Mouse (Mus musculus): Measurements from ENCODE around the gene Strada.
A peak's percentile ranks its signal among the peaks of the same experiment; 100 is the strongest.
"Not testable (repeated sequence)": the region's sequence is repeated elsewhere in the genome, so short reads cannot be mapped to it uniquely, and the experiment has no call there.

The Strada gene

GRCm38 (mm10) chr11:106202123-106202465, at the start of gene Strada:
Gene Strada (minus strand): TSS chr11:106202168.
- DNase-seq: no peak

- DNase-seq: no peak
Measured at GRCm38 (mm10) chr11:106249326-106249725, 47.4 kb upstream of the Strada start.

DNA sequence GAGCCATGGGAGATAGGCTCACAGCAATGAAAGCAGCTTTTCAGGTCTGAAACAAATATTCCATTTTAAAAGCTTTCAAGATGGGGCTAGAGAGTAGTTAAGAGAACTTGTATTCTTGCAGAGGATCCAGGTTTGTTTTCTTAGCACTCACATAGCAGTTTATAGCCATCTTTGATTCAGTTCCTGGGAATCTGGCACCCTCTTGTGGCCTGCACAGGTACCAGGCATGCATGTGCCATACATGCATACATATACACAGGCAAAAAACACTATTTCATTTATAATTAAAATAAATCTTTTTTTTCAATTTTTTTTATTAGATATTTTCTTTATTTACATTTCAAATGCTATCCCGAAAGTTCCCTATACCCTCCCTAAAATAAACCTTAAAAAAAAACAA, 44.9 kb upstream of the Strada start:
- DNase-seq: no peak

- DNase-seq: not testable (repeated sequence)
Measured at GRCm38 (mm10) chr11:106233978-106234377, 32.0 kb upstream of the Strada start.

DNA sequence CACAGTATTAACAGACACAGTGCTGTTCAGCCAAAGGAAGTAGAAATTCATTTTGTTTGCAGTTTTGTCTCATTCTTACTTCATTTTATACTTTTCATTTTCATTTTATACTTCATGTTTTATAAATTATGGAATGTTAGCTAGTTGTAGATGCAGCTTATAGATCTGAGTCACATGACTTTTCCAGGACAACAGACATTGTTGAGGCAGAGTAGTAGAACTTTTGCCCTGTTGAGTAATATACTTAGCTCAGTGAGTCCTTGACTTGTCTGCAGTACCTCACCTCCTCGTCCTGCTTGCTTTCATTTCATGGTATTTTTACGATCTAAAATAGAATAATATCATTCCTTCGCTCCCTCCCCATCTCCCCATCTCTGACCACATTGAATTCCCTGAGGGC, 18.6 kb upstream of the Strada start:
- DNase-seq: no peak

GRCm38 (mm10) chr11:106216730-106217490, 14.9 kb upstream of the Strada start, which contains the start of gene Ddx42:
Gene Ddx42 (plus strand): TSS chr11:106216926.
- DNase-seq: peak; percentile 96

DNA sequence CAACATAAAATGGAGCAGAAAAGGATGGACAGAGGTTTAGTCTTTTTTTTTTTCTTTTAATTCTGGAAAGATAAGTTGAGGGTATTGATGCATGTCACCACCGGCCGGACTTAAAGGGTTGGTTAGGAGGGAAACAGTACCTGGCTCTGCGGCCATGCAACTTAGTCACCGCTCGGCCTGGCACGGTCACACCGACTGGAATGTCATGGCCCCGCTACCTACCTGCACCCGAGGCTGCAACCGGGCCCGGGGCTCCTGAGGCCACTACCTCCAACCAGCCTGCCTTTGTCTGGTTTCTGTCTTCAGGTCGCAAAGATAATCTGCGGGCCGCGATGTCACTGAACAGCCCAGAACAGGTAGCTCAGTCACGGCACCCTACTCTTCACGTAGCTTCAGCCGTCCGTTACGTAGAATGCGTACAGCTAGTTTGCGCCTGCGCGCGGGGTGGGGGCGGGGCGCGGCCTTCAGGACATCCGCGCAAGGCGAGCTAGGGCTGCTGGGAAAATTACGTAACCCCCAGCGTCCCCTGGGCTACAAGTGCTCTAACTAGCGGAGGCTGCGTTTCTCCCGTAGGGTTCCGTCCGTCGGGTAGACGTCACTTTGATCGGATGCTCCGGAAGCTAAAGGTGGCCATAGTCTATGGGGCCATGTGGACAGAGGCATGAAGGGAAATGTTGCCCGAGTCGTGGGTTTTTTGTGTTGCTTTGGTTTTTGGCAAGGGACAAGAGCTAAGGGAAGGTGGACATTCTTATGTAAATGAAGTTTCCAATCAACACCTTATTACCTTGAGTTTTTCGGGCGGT, 14.2 kb upstream of the Strada start, which contains the start of gene Ccdc47:
Ccdc47 (minus strand) TSS at position 418 of the 803 bp plus-strand sequence.
- DNase-seq: peak; percentile 97

- DNase-seq: no peak
Measured at GRCm38 (mm10) chr11:106215450-106215859, 13.5 kb upstream of the Strada start.

DNA sequence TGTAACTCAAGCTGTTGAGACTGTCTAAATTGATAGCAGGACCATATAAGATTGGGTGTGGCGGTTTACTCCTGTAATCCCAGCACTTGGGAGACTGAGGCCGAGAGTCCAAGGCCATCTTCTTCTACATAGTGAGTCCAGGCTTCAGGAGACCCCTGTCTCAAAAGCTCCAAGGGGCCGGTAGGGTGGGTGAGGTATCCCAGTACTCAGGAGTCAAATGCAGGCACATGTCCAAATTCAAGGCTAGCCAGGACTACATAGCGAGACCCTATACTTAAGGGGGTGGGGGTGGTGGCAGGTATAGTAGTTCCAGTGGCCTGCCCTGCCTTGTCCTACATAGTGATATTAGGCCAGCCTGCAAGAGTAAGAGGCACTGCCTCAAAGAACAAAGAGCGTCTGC, 12.9 kb upstream of the Strada start:
- DNase-seq: no peak

- no peak for DNase-seq
Measured at GRCm38 (mm10) chr11:106212771-106213170, 10.8 kb upstream of the Strada start.

DNA sequence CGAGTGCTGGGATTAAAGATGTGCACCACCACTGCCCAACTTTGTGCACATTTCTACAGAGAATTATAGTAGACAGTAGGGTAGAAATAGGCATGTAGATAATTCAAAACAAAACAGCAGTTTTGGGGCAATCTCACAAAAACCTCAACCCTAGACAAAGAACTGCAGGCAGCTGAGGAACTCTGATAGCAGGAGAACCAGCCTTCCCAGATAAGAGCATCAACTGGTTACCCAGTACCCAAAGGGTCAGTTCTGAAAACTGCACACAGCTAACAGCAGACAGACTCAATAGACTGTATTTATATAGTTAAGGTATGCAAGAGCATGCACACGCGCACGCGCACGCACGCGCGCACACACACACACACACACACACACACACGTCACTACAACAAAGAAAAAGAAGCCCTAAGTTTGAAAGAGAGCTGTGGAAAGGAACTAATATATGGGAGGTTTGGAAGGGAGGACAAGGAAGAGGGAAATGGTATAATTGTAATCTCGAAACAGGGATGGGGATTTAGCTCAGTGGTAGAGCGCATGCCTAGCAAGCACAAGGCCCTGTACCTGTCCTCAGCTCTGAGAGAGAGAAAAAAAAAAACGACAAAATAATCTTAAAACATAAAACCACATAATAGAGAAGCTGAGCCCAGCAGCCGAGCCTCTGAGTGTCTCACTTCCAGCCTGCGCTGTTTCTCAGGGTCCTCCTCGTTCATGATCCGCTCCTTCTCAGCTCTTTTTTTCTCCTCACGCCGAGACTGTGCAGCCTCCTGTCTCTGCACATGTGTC, 438 bp downstream of the Strada start:
- DNase-seq: no peak

DNA sequence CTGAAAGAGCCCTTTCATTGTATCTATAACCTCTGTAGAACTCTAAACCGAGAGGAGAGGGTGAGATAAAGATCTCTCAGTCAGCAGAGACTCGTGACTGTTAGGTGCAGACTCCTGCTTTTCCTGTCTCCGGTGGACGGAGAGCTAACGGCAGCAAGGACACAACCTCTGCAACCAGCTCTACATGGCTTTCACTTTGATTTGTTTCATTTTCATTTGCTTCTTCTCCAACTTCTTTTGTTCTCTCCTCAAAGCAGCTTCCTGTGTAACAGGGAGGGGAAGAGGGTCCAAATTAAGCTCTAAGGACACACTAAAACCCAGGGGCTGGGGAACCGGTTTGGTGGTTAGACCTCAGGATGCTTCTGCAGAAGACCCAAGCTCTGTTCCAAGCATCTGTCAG, 1.2 kb downstream of the Strada start:
- no peak for DNase-seq

DNA sequence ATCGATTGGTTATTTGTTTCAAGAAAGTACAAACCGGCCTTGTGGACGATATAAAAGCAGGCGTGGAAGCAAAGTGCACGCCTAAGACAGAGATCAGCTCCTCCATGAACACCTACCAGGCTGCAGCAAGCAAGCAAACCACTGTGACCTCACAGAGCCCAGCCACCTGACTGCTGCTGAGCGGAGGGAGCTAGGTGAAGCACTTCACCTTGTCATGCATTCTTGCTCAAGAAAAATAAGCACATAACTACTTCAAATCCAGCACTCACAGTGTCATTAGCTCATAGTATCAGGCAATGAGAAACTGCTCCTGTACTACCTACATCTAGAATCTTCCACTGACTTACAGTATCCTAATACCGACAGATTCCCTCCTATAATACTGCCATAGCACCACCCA, 2.0 kb downstream of the Strada start:
- DNase-seq: not testable (repeated sequence)

- no peak for DNase-seq
Measured at GRCm38 (mm10) chr11:106198277-106198676, 3.7 kb downstream of the Strada start.

- DNase-seq: no peak
Measured at GRCm38 (mm10) chr11:106195341-106195740, 6.6 kb downstream of the Strada start.

DNA sequence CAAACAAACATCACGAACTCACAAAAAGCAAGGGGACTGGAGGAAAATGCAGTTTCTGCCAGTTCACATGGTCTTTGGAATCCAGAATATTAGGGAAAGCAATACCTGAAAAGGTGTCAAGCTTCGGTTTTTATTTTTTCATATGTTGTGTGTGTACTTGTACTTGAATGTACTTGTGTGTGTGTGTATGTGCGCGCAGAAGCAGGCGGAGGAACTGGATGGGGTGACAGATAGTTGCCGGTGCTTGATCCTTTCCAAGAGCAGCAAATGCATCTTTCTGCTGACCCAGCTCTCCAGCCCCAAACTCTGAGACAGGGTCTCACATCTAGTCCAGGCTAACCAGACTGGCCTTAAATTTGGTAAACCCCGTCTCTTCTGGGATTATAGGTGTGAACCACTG, 7.1 kb downstream of the Strada start:
- DNase-seq: no peak

DNA sequence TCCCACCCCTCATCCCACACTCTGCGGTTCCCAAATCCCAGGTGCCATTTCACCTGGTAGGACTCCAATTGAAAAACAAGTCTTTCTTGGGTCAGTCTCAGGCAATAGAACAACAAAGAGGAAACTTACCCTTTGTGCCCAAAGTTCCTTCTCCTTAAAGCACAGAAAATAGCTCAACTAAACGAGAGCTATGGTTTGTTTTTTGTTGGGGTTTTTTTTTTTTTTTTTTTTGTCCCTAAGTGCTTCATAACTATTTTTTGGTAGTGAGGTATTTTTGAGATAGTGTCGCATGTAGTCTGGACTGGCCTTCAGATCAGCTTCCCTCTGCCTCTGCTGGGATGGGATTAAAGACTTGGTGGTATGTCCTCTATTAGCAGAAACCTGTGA, 7.8 kb downstream of the Strada start:
- no peak for DNase-seq

GRCm38 (mm10) chr11:106193371-106194154, 8.4 kb downstream of the Strada start:
- peak; percentile 98 for DNase-seq

DNA sequence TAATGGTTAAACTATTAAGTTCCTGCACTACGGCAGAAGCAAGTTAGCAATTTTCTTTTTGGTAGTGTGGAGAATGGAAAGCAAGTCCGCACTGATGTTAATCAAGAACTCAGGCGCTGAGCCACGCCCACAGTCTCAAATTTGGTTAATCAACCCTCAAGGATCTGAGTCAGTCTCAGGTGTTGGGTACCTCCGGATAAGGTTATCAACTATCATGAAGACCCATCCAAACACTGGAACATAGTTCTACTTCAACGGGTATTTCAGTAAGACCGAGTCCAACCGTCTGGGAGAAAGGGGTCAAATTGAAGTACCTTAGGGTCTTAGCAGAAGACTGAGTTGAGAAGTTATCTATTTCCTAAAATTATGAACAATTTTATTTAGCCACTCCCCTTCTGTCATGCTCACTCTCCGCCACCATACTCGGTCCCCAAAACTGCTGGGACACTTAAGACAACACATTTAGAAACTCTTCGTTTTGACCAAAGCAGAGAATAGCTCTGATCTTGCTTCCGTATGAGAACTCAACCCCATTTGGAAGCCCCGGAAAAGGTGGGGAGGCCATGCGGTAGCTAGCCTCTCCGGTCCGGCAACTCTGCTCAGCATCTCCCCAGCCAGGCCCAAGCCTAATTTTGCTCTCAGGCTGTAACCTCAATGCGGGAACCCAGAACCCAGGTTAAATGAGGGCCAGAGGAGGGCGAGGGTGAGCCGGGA, 9.2 kb downstream of the Strada start:
- peak; percentile 30 for DNase-seq

GRCm38 (mm10) chr11:106192241-106192640, 9.7 kb downstream of the Strada start:
- no peak for DNase-seq

- DNase-seq: no peak
Measured at GRCm38 (mm10) chr11:106191716-106192115, 10.3 kb downstream of the Strada start.

DNA sequence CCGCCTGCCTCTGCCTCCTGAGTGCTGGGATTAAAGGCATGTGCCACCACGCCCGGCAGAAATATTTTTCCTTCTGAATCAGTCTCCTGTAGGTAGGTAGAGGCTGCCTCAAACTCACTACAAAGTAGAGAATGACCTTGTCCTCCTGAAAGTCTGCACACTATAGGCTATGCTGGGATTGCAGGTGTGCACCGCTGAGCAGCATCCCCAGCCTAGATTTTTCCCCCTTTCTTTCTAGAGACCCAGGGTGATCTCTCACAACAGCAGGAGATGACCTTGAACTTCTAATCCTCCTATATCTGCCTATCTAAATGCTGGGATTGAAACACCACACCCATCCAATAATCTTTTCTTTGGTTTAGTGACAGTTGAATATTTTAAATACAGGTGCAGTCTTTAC, 14.6 kb downstream of the Strada start:
- DNase-seq: no peak
